ENCODE assay signal across 10 mouse cellular contexts in the genomic region with DNA sequence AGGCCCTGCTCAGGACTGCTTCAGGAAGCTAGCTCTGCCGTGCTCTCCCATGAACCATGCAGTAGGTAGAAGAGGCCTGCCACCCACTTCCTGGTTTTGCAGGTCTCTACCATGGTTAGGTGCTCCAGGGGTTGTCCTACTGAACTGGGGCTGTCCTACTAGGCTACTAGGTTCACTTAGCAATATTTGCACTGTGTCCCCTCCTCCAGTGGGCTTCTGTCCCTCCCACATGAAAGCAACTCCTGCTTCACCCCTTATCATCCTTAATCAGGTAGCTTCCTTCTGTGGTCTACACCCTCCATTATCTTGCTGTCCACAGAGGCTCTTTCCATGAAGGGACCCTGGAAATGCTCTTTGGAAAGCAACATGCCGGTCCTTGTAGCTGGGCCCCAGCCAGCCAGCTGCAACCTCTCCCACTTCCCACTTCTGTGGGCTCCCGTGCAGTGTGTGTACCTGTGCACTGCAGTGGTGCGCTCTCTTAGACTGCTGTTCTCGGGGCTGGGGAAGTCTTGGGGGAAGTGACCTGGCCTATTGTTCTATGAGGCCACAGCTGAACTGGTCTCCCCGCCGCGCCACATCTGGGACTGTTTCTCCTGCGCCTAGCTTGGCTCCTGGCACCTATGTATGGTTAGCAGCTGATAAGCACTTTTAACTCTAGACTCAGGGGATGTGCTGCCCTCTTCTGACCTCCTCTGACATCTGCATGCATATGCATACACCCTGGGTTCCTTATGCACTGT. TPM values are rescaled to one million over a fixed set of nuclear protein-coding genes. Genes with fewer than 3 reads are reported as not detected.
DNase-seq lines count a peak whose midpoint lies in the region; ATAC-seq lines count a peak whose summit lies in the region.
"Had no signal": no experiment of that assay in that cellular context is flagged by ENCODE, and none has a peak within 500 bp of the region (broad histone marks: within the 10 kb centered on the region; RNA-seq: fewer than 3 reads in every experiment).

No protein-coding gene starts in this region.

- WGBS in heart, embryonic 14.5 days: 35% methylated on average over 9 of the region's 9 CpGs

- no peak overlapping the region for H3K4me2 ChIP-seq in heart, embryonic 14.5 days (ENCODE audit: low read length)
- H3K4me2 ChIP-seq: limb, embryonic 12.5 days had no signal

- peaks cover 10 to 13% of the 10 kb centered on the region in 2 experiments; a peak in 2 of 4 replicates for H3K4me1 ChIP-seq in heart, embryonic 14.5 days (ENCODE audit: control insufficient read depth in 2 of 2, insufficient read depth in 2 of 2, low read length in 2 of 2)

- 0 out of 2 replicates have a peak, but pooled peaks have one; percentile 18 for ATAC-seq in heart, embryonic 14.5 days (ENCODE audit: insufficient number of reproducible peaks, insufficient read depth, low FRiP score, low read depth)
- ATAC-seq in megakaryocyte, adult 5-6 weeks (ENCODE audit: poor library complexity, severe bottlenecking): peak; percentile 11
- no peak for ATAC-seq in inflammation-experienced regulatory T-cells, adult 6 months
- ATAC-seq: Patski had no signal

- H3K4me3 ChIP-seq in heart, embryonic 14.5 days (ENCODE audit: control insufficient read depth in 1 of 2, insufficient read depth in 1 of 2, low read depth in 1 of 2, low read length in 2 of 2): no peak overlapping the region
- H3K4me3 ChIP-seq: limb, embryonic 12.5 days had no signal

- H3K27ac ChIP-seq in heart, embryonic 14.5 days (replicated peaks in 1 of 2; ENCODE audit: control insufficient read depth in 1 of 2, insufficient read depth in 1 of 2, low read depth in 2 of 2, low read length in 2 of 2): no peak overlapping the region
- H3K27ac ChIP-seq: limb, embryonic 12.5 days had no signal

- no peak overlapping the region for H3K9ac ChIP-seq in heart, embryonic 14.5 days (ENCODE audit: low read length)
- H3K9ac ChIP-seq: limb, embryonic 12.5 days had no signal

- no peaks in the 10 kb centered on the region for H3K36me3 ChIP-seq in heart, embryonic 14.5 days (ENCODE audit: control insufficient read depth, insufficient read depth, low read length)
- H3K36me3 ChIP-seq: limb, embryonic 12.5 days had no signal

- peak; percentile 44 for DNase-seq in embryo, embryonic 10 days (ENCODE audit: low spot score)
- DNase-seq in embryo, embryonic 9.5 days (ENCODE audit: extremely low spot score): no peak
- DNase-seq in NIH3T3 (ENCODE audit: low read depth): peak; percentile 38
- DNase-seq in ovary, adult 18-20 months (ENCODE audit: low spot score): no peak
- no peak for DNase-seq in urinary bladder, postnatal 36 days (ENCODE audit: low spot score in 2 of 2)

- no peaks in the 10 kb centered on the region for H3K27me3 ChIP-seq in heart, embryonic 14.5 days (ENCODE audit: control insufficient read depth, insufficient read depth, low read length)
- H3K27me3 ChIP-seq: limb, embryonic 12.5 days; Patski had no signal

- H3K9me3 ChIP-seq in heart, embryonic 14.5 days (ENCODE audit: control insufficient read depth, low read length): no peaks in the 10 kb centered on the region
- H3K9me3 ChIP-seq: limb, embryonic 12.5 days had no signal

RNA-seq across cellular contexts. Expression of gene Yy1, which starts 29.5 kb away (rescaled TPM):
- polyA plus RNA-seq in heart, embryonic 14.5 days (2014; fragmentation: Nextera tagmentation; extraction: Ambion mirVana): 13.7 and 14.4 TPM in 2 replicates
- total RNA-seq in megakaryocyte, adult 5-6 weeks (2015): 67.2 and 70.7 TPM in 2 replicates
- total RNA-seq in megakaryocyte, adult 5-6 weeks (2017): 40.3 and 50.5 TPM in 2 replicates
- polyA plus RNA-seq in inflammation-experienced regulatory T-cells, adult 6 months (2017; shearing (Covaris generic)): 10 to 100 TPM; 16.4 to 18.6 (median 17.1) TPM

Comparison
In these comparisons a context has a peak if more than half of its experiments do, and no peak if none do; other contexts are left out.
1. DNase-seq: peak in embryo, embryonic 10 days (single experiment) and NIH3T3 (single experiment); none in embryo, embryonic 9.5 days (single experiment), ovary, adult 18-20 months (single experiment) and urinary bladder, postnatal 36 days (0 of 2).